Mouse (Mus musculus) heart, postnatal 4 days (tissue): ENCODE measurements at regions not wholly inside any gene's neighbourhood (a gene's known extent, or its start where the extent isn't known, plus 50 kb on each side); places are given as distances from the start of the nearest gene placed in this dataset.
A peak's percentile ranks its signal among the peaks of the same experiment; 100 is the strongest.

Experiments
- DNase-seq: peaks from one replicate; pipeline ENCODE4 v3.0.0; 2021

DNA sequence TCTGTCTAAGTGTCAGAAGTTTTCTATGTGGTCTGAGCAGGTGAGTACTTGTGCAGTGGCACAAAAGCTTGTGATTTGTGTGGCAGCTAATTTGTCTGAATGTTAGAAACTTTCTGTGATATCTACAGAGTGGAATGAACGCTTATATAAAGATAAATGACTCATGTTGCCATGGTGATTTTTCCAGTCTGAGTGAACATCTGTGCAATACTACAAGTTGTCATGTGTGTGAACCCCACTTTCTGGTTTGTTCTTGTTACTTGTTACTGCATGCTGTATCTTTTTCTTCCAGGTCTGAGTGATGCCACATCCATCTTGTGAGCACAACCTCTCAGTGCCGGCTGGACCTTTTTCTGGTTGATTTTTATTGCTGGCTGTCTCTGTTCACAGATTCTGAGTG is 96.8 kb downstream of the Btbd35f7 start:
- no peak for DNase-seq

DNA sequence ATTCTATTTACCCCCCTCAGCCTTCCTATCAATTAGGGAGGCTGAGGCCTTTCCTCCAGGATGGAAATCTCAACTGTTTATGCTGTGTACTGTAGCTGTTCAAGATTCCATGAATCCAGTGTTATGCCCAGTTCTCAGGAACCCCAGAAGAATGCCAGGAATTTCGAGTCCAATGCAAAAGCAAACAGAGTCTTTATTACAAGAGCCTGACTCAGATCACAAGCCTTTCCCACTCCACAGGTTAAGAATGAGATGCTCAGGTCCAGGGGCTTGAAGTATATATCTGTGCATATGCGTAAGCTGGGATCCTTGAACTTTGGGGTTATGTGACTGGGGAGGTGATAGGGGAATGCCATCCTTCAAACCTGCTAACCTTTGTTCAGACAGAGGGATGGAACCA is 129.6 kb downstream of the Btbd35f7 start:
- no peak for DNase-seq

DNA sequence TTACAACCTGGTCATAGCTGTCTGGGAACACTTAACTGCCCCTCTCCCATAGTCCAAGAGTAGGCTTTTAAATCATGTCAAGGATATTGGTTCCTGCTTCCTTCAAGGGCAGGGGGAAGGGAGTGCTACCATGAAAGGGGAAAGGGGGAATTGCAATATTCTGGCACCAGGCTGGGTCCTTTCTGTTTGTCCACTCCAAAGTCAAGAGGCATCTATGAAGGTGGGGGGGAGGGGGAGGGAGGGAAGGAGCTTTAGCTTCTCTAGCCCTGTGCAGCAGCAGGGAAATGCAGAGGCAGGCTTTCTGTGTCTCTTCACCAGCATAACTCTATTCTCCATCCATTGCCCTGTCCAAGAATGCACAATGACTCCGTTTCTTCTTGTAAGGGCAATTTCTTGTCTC is 130.0 kb downstream of the Btbd35f7 start:
- DNase-seq = no peak

DNA sequence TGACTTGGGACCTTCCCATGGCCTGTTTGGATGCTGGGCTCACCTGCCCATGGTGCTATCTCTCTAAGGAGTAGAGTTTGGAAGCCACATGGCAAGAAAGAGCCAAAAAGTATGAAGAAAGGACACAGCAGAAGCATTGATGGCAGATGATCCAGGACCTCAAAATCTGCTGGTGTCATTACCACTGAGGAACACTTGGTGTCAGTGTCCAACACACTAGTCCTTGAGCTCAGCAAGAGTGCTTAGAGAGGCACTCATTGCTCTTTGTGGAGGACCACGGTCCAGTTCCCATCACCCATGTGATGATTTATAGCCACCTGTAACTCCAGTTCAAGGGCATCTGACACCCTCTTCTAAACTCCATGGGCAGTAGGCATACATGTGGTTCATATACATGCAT is 134.3 kb downstream of the Btbd35f7 start:
- DNase-seq = peak; percentile 4
